In the genomic region with DNA sequence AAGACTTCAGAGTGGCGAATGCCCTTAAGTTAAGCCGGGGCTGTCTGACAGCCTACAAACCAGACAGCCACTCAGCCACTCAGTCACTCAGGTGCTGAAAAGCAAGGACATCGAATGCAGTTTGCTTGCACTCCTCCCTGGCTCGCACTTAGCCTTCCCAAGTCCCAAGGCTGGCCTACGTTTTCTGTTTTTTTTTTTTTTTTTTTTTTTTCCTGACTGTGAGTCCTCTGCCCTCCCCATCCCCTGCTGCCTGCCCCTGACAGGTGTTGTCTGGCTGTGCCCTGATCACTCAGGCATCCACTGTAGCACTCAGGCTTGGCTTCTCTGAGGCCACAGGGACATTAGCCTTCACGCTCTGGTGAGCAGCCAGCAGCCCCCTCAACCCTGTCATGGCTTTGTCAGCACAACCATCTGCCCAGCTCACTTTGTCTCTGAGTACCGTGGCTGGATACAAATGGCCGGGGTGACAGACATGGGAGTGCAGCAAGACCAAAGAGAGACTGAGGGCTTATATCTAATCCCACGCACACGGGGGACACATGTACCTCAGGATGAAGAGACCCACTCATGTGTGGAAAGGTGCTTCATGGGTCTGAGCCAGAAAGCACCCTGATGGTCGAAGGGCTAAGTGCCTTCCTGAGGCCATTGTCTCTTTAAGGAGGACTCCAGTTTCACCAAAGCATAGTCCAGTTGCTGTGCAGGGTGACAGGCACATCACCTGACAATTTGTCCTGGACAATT, we compare ENCODE assay signal across 10 mouse cellular contexts. TPM values are rescaled to one million over a fixed set of nuclear protein-coding genes. Genes with fewer than 3 reads are reported as not detected.
DNase-seq lines count a peak whose midpoint lies in the region; ATAC-seq and TF ChIP-seq lines count a peak whose summit lies in the region.
"Had no signal": no experiment of that assay in that cellular context is flagged by ENCODE, and none has a peak within 500 bp of the region (broad histone marks: within the 10 kb centered on the region; RNA-seq: fewer than 3 reads in every experiment).

No protein-coding gene starts in this region.

- peak overlapping the region; percentile 62 for H3K27ac ChIP-seq in hindbrain, embryonic 14.5 days
- H3K27ac ChIP-seq in midbrain, embryonic 13.5 days: peak overlapping the region; percentile 62
- H3K27ac ChIP-seq in liver, postnatal 0 days (ENCODE audit: low read depth): no peak overlapping the region
- H3K27ac ChIP-seq: embryonic facial prominence, embryonic 12.5 days; heart, embryonic 10.5 days had no signal

- WGBS in hindbrain, embryonic 14.5 days: 38% methylated on average over 10 of the region's 11 CpGs
- WGBS in midbrain, embryonic 13.5 days: 43% methylated on average over 11 of the region's 11 CpGs
- WGBS in liver, postnatal 0 days (ENCODE audit: insufficient replicate concordance): 76% methylated on average over 11 of the region's 11 CpGs

- no peak overlapping the region for H3K9ac ChIP-seq in hindbrain, embryonic 14.5 days
- no peak overlapping the region for H3K9ac ChIP-seq in midbrain, embryonic 13.5 days (replicated peaks)
- H3K9ac ChIP-seq in liver, postnatal 0 days (replicated peaks): no peak overlapping the region
- H3K9ac ChIP-seq: embryonic facial prominence, embryonic 12.5 days had no signal

- H3K36me3 ChIP-seq in hindbrain, embryonic 14.5 days (replicated peaks; ENCODE audit: control insufficient read depth, insufficient read depth): peaks cover 57% of the 10 kb centered on the region
- peaks cover 62% of the 10 kb centered on the region for H3K36me3 ChIP-seq in midbrain, embryonic 13.5 days
- H3K36me3 ChIP-seq in liver, postnatal 0 days (replicated peaks; ENCODE audit: insufficient read depth, low read length): peaks cover 32% of the 10 kb centered on the region

- TF ChIP-seq CTCF in liver, postnatal 0 days (IDR thresholded peaks at IDR 0.05; ENCODE audit: low read depth): no peak

- no peaks in the 10 kb centered on the region for H3K27me3 ChIP-seq in hindbrain, embryonic 14.5 days (ENCODE audit: control insufficient read depth, insufficient read depth, low read length)
- H3K27me3 ChIP-seq in midbrain, embryonic 13.5 days: no peaks in the 10 kb centered on the region
- H3K27me3 ChIP-seq in liver, postnatal 0 days (ENCODE audit: insufficient read depth, low read length): no peaks in the 10 kb centered on the region
- H3K27me3 ChIP-seq: embryonic facial prominence, embryonic 12.5 days; megakaryocyte, embryonic 14.5 days had no signal

- no peak overlapping the region for H3K4me2 ChIP-seq in hindbrain, embryonic 14.5 days (replicated peaks)
- no peak overlapping the region for H3K4me2 ChIP-seq in midbrain, embryonic 13.5 days (replicated peaks)
- no peak overlapping the region for H3K4me2 ChIP-seq in liver, postnatal 0 days (ENCODE audit: low read depth, low read length)
- H3K4me2 ChIP-seq: embryonic facial prominence, embryonic 12.5 days had no signal

- peak; percentile 72 for DNase-seq in cerebellum, adult 11 months
- DNase-seq in cerebellum, postnatal 36 days: peak; percentile 64 to 74
- peak; percentile 60 for DNase-seq in hindbrain, embryonic 14.5 days (ENCODE audit: low spot score)
- DNase-seq in adrenal gland, postnatal 14 days: no peak
- DNase-seq in liver, postnatal 0 days: no peak
- DNase-seq in thymus, postnatal 10 days (ENCODE audit: low spot score in 2 of 2): no peak

- H3K4me1 ChIP-seq in hindbrain, embryonic 14.5 days (replicated peaks; ENCODE audit: control insufficient read depth, insufficient read depth, low read length): peaks cover 8% of the 10 kb centered on the region; the same call in 1 of the 2 replicates
- H3K4me1 ChIP-seq in midbrain, embryonic 13.5 days (replicated peaks): peaks cover 16% of the 10 kb centered on the region
- H3K4me1 ChIP-seq in liver, postnatal 0 days (ENCODE audit: insufficient read depth): peaks cover 8% of the 10 kb centered on the region
- H3K4me1 ChIP-seq: embryonic facial prominence, embryonic 12.5 days; heart, embryonic 10.5 days had no signal

- peak; percentile 60; the same call in 1 of the 2 replicates for ATAC-seq in hindbrain, embryonic 14.5 days (ENCODE audit: low FRiP score)
- peak; percentile 62 for ATAC-seq in midbrain, embryonic 13.5 days
- no peak for ATAC-seq in liver, postnatal 0 days

- H3K4me3 ChIP-seq in hindbrain, embryonic 14.5 days (replicated peaks; ENCODE audit: low read length): no peak overlapping the region
- H3K4me3 ChIP-seq in midbrain, embryonic 13.5 days (replicated peaks): no peak overlapping the region
- no peak overlapping the region for H3K4me3 ChIP-seq in liver, postnatal 0 days (ENCODE audit: low read depth, low read length)
- H3K4me3 ChIP-seq: embryonic facial prominence, embryonic 12.5 days; heart, embryonic 10.5 days; megakaryocyte, embryonic 14.5 days had no signal

- no peak for TF ChIP-seq EP300 in liver, postnatal 0 days (IDR thresholded peaks at IDR 0.05; ENCODE audit: low read depth)

- H3K9me3 ChIP-seq in hindbrain, embryonic 14.5 days (ENCODE audit: control insufficient read depth, low read length): no peaks in the 10 kb centered on the region
- H3K9me3 ChIP-seq in midbrain, embryonic 13.5 days: no peaks in the 10 kb centered on the region
- no peaks in the 10 kb centered on the region for H3K9me3 ChIP-seq in liver, postnatal 0 days (ENCODE audit: low read length)
- H3K9me3 ChIP-seq: embryonic facial prominence, embryonic 12.5 days; heart, embryonic 10.5 days; megakaryocyte, embryonic 14.5 days had no signal

RNA-seq across cellular contexts. Expression of gene Aacs, which starts 11.9 kb away (rescaled TPM):
- polyA plus RNA-seq in hindbrain, embryonic 14.5 days (2014; fragmentation: Nextera tagmentation; extraction: Ambion mirVana): 75.5 and 98.4 TPM in 2 replicates
- polyA plus RNA-seq in midbrain, embryonic 13.5 days (2015; fragmentation: Nextera tagmentation; extraction: Ambion mirVana): 54.5 and 57.5 TPM in 2 replicates
- total RNA-seq in adrenal gland, postnatal 14 days (2021): 25.4 and 27.3 TPM in 2 replicates
- polyA plus RNA-seq in liver, postnatal 0 days (2015; fragmentation: Nextera tagmentation; extraction: Ambion mirVana): 3.8 and 4.6 TPM in 2 replicates

RNA-seq across cellular contexts. Expression of gene Tmem132b, which starts 44.0 kb away (rescaled TPM):
- 6.3 and 7.9 TPM in 2 replicates for polyA plus RNA-seq in hindbrain, embryonic 14.5 days (2014; fragmentation: Nextera tagmentation; extraction: Ambion mirVana)
- polyA plus RNA-seq in midbrain, embryonic 13.5 days (2015; fragmentation: Nextera tagmentation; extraction: Ambion mirVana): 2.5 and 2.7 TPM in 2 replicates
- total RNA-seq in adrenal gland, postnatal 14 days (2021): 0.74 and 1.4 TPM in 2 replicates
- polyA plus RNA-seq in liver, postnatal 0 days (2015; fragmentation: Nextera tagmentation; extraction: Ambion mirVana): not detected in 2 replicates
- polyA plus RNA-seq: heart, embryonic 10.5 days had no signal

RNA-seq across cellular contexts. Expression of gene Bri3bp, which starts 46.2 kb away (rescaled TPM):
- polyA plus RNA-seq in hindbrain, embryonic 14.5 days (2014; fragmentation: Nextera tagmentation; extraction: Ambion mirVana): 34.3 and 36.7 TPM in 2 replicates
- polyA plus RNA-seq in midbrain, embryonic 13.5 days (2015; fragmentation: Nextera tagmentation; extraction: Ambion mirVana): 28.2 and 29.6 TPM in 2 replicates
- 24.0 and 27.9 TPM in 2 replicates for total RNA-seq in adrenal gland, postnatal 14 days (2021)
- polyA plus RNA-seq in liver, postnatal 0 days (2015; fragmentation: Nextera tagmentation; extraction: Ambion mirVana): 20.2 and 20.9 TPM in 2 replicates

RNA-seq across cellular contexts. Expression of gene Dhx37, which starts 53.6 kb away (rescaled TPM):
- polyA plus RNA-seq in hindbrain, embryonic 14.5 days (2014; fragmentation: Nextera tagmentation; extraction: Ambion mirVana): 6.8 and 10.2 TPM in 2 replicates
- polyA plus RNA-seq in midbrain, embryonic 13.5 days (2015; fragmentation: Nextera tagmentation; extraction: Ambion mirVana): 12.1 and 13.2 TPM in 2 replicates
- 14.6 and 15.7 TPM in 2 replicates for total RNA-seq in adrenal gland, postnatal 14 days (2021)
- 3.3 and 3.4 TPM in 2 replicates for polyA plus RNA-seq in liver, postnatal 0 days (2015; fragmentation: Nextera tagmentation; extraction: Ambion mirVana)

Comparison
In these comparisons a context has a peak if more than half of its experiments do, and no peak if none do; other contexts are left out.
1. DNase-seq: peak in cerebellum, adult 11 months (single experiment), cerebellum, postnatal 36 days (2 of 2) and hindbrain, embryonic 14.5 days (single experiment); none in adrenal gland, postnatal 14 days (single experiment), liver, postnatal 0 days (single experiment) and thymus, postnatal 10 days (0 of 2).